Mouse (Mus musculus) liver (tissue): ENCODE results near the gene Grip1.

ENCODE experiments used
- DNase-seq: peaks from one replicate; pipeline ENCODE4 v3.0.0-alpha.2; 2020; ENCODE audit warnings: mixed read lengths

The Grip1 gene

DNA sequence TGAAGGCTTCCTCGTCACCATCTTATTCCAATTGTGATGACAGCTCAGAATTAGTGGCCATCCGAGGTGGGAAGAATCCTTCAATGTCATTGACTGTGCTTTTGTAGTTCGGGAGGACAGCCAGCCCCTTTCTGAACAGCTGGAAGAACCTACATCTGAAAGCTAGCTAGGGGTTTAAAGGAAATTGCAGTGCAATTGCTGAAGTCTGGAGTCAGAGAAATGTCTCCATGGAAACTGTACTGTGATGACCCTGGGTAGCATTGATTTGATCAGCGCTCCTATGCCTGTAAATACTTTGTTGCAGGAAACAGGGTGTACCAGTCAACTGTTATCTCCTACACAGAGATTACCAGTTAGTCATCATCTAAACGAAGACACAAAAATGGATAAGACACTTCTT is 325.2 kb downstream of the Grip1 start:
- DNase-seq, result no peak

DNA sequence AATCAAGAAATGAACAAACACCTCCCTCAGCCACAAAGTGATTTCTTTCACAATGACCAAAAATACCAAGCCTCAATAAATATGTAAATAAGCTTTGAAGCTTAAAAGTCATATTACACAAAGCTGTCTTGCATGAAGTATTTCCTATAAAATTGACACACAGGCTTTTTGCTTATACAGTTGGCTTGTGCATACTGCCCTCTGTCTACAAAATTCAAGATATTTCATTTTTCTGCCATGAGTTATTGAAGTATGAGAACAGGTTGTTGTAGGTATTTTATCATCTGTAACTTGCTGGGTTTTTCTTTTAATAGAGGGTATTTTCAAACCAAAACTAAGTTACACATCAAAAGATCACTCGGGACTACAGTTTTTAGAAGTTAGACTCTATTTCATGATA is 326.0 kb downstream of the Grip1 start:
- no peak for DNase-seq

DNA sequence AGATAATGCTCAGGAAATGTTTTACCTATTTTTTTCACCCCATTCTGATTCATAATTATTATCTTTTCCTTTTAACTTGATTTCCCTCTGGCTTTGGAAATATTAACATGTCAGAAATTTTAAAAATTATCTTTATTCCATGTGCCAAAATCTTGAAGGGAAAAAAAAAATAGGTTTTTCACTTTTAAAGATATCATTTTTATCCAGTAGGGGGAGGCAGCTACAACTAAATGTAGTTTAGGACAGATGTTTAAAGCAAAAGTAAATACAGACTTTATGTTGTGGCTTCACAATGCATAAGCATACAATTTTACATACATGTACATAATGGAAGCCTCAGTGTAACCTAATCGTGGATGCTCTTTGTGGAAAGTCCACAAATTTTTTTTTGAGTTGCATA is 336.9 kb downstream of the Grip1 start:
- DNase-seq, result no peak

DNA sequence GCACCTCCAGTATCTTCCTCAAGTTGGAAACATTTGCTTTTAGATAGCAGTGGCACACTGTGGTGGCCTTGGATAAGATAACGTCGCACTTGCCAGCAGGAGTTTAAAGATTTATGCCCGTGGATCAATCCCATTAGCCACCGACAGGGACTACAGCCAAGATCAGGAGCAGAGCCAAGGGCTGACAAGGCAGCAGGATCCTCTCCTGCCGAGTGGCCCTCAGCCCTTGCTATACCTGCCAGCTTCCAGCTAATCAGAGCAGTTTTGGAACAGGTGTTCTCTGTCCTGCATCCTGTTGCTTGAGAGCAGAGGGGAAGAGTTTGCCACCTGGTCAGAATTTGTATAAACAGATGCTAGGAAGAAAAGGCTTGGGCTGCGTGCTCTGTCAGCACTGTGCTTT is 348.8 kb downstream of the Grip1 start:
- DNase-seq, result no peak

DNA sequence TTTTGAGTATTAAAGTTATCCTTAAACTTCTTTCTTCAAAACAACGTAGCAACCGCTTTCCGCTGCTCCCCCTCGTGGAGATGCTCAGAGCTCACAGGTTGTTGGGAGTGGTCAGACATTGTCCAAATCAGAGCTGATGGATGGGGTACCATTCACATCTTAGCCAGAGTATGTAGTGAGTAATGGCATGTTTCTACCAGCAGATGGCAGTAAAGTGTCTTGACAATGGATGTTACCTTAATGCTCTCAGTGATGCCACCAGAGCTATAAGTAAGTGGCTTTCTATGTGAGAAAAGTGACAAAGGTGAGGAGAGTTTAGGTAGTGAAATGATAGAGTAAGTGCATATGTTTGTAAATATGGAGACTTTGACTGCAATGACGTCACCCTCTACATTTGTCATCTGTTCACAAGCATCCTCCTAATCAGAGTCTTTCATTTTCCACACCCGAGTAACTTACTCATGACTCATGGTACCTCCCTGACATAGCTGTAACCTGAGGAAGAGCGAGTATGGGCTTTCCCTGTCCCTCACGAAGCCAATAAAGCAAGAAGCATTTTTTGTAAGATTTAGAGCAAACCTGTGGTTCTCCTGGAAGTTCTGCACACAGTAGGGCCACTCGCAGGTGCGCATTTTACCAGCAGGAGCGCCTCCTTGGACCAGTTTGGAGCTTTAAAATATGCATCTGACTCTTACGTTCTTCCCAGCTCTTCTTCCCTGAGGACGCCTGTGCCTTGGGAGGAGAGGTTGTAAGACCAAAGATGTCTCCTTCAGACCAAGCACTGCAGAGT is 350.2 kb downstream of the Grip1 start:
- no peak for DNase-seq

DNA sequence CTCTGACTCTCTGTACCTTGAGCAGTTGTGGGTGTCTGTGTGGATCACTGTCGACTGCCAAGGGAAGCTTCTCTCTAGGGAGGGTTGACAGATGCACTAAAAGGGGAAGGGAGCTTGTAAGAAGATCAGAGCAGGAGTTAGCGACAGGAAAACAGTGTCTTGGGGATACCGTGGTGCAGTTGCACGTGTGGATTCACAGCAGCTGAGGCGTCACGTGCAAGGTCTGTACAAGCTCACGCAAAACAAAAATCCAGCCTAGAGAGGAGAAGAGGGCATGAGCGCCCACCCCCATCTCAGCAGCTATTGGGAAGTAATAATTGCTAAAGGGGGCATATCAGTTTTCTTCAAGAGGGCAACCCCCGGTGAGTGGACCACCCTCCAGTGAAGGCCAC is 350.8 kb downstream of the Grip1 start:
- no peak for DNase-seq

DNA sequence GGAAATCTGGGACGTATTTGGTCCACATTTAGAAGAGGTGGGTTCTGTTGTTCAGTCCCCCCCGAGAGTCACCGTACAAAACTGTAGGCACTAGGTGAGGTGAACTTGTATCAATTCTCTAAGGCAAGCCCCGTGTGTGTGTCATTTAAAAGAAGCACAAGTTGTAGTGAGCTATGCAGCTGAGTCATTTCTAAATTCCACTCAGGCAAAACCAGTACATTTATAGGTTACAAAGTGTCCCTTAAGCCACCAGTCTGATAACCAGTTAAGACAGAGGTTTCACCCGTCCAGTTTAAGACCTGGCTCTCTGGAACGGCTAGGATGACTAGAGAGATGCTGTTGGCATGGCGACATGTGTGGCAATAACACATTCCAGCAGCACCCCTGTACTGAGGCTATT is 351.5 kb downstream of the Grip1 start:
- no peak for DNase-seq

DNA sequence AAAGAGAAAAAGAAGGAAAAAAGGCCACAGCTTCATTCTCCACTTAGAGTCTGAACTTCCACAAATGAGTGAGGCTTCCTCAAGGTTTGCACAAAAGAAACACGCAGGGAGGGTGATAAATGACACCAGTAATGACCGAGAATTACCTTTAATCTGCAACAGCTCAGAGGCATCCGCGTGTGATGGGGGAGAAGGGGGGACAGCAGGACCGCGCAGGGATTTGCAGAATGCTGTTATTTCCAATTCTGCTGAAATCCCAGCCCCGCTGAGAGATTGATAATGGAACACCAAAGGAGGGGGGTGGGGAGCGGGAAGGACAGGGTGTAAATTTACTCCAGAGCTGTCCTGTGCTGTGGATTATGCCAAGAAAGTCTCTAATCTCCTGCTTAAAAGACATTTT is 352.5 kb downstream of the Grip1 start:
- DNase-seq, result no peak

DNA sequence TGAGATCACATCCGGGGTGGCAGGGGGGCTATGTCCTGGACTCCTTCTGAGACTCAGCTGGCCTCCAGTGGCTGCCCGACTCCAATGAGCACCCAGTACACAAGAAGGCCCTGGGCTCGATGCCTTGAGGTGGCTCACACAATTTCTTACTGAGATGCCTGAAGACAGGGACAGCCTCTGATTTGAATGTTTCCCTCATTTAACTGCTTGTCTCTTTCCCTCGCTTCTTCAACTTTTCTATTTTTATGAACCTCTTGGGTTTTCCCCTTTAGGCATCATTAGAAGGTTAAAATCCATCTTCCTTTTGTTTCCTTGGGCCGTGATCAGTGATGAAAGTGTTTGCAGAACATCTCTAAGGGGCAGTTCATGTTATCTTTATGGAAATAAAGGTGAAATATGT is 354.8 kb downstream of the Grip1 start:
- DNase-seq, result no peak

DNA sequence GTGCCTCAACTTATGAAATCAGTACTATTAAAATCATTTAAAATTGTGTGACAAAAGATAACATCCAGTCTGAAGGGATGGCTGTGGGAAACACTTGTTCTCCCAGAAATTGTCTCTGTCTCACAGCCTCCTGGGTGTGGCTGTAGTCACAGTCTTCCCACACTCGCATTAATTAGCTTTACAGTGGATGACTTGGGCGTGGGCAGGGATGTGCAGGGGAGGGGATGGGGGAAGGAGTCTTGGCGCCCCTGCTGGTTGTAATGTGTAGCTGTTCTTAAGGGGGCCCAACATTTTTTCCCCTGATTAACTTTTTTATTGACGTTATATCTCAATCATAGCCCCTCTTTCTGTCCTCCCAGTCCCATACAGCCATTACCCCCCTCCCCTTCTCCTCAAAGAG is 360.5 kb downstream of the Grip1 start:
- no peak for DNase-seq

DNA sequence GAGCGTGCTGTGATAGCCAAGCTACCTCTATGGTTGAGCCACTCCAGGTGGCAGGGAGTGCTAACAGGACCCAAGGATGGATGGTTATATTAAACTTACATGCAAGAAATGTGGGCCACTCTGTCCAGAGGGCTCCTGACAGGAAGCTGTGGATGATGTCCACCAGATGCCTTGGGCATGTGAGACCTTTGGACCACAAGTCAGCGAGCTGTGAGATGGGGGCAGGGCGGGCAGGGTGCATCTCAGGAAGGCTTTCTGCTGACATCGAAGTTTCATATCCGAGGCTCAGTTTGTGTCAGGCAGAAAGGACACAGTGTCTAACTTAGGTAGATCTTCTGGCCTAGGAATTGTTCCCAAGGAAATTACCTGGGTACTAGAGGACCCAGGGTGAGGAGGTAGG is 362.4 kb downstream of the Grip1 start:
- no peak for DNase-seq

DNA sequence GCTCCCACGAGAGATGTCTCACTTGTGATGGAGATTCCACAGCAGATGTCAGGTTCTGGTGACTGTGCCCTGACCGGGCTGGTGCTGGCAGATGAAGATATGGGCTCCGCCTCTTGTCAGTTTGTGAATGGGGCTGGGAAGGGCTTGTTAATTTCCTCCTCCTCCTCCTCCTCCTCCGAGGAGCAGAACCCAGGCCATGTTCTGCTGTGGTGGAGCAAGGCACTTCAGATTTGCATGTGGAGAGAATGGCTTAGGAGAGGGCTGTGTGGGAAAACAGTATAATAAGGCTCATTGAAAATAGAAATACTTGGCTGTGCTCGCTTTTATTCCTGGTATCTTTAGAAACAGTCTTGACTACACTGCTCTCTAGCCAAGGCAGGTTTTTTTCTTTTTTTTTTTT is 364.8 kb downstream of the Grip1 start:
- DNase-seq, result no peak

DNA sequence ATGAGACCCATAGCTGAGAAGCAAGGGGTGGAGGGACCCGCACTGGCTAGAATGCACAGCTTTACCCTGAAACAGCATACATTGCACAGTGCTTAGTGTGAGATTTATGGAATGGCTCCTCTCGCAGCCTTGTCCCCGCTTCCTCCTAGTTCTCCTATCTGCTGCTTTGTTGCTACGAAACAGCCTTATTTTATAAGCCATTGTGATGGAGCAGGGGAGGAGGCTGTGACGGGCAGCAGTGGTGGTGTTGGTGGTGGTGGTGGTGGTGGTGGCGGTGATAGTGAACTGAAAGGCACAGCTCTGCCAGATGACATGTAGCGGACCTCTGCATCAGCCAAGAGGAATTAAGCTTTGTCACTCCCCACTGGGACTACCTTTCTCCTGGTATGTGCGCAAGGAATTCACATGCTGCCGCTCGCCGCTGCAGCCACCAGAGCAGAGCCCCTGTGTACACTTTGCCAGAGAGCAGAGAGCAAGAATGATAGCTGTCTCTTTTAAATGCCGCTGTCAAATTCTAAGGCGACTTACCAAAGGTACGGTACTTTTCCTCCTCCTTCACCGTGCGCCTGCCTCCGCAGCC is 365.6 kb downstream of the Grip1 start:
- DNase-seq, result no peak

DNA sequence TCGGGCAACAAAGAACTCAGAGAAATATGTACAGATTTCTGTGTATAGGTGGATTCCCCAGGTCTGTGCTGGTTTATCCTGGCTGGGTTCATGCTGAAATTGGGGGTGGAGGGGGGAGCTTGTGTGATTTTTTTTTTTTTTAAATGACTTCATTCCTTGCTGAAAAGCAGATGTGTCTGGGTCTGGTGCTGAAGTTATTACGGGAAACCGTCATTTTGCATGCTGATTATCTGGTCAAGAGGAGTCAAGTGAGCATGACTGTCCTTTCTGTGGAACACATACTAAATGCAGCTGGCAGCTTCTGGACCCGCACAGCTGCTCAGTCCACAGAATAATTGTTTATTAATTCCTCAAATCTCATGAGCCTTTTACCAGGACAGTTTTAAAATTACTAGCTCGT is 366.1 kb downstream of the Grip1 start:
- DNase-seq, result no peak

DNA sequence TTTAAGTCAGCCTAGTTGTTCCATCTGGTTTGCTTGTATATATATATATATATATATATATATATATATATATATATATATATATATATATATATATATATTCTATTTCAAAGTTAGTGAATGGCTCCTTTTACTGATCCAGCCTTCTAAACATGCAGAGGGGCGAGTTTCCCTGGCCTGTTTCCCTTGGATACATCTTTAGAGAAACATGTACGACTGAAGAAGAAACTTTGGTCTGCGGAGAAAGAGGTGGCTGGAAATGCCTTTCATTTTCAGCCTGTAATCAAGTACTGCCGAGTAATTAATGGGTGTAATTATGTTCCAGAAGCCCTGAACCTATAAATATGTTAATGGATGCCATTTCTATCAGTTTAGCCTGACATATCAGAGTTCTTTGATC is 366.8 kb downstream of the Grip1 start:
- DNase-seq, result no peak

DNA sequence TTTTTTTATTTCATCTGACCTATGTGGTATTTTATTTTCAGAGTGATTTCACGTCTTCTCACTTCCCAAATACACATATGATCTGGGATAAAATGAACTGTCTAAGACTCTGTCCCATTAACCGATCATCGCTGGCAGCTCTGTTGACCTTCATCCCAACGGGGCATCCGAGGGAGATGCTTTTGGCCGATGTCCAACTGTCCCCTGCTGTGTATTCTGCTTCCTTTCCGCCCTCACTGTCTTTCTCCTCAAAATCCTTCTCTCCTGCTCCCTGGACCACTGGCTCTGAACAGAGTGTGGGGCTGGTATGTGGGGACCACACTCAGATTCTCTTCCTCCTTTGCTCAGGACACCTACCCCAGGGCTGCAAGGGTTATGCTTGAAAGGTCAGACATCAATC is 370.1 kb downstream of the Grip1 start:
- no peak for DNase-seq

DNA sequence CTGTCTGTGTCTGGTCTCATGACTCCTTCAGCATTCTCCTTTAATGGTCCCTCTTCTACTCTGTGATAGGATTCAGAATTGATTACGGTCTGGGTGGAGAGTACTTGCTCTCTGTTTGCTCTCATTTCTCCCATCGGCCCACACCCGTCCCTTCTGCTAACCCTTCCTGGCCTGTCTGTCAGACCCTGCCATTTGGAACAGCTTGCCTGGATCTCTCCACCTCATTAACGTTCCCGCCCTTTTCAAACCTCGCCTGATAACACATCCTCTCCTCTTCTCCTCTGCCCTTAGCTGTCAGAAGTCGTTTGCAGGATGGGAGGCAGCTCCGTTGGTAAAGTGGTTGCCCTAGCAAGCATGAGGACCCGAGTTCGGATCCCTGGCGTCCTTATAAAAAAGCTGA is 370.9 kb downstream of the Grip1 start:
- no peak for DNase-seq

DNA sequence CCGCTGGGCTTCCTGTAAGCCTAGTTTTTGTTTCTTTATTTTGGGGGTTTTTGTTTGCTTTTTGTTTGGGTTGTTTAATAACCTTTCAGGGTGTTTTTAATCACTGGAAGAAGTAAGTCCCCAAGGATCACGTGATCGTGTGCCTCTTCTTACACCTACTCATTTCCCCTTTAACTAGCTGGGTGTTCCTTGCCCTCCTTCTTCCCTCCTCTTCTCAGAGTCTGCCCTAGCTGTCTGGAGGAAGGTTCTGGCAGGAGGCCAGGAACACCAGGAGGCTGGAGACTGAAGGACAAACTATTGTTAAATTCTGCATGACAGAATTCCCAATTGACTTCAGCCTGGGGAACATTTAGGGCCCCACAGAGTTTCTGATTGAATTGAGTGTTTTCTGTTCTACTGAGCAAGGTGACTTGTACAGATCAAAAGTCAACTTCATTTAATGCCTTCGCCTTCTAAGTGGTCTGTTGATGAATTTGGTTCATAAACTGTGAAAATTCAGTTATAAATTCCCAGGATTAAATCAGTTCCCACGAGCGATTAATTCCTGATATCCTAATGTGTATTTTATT is 376.8 kb downstream of the Grip1 start:
- DNase-seq, result no peak

DNA sequence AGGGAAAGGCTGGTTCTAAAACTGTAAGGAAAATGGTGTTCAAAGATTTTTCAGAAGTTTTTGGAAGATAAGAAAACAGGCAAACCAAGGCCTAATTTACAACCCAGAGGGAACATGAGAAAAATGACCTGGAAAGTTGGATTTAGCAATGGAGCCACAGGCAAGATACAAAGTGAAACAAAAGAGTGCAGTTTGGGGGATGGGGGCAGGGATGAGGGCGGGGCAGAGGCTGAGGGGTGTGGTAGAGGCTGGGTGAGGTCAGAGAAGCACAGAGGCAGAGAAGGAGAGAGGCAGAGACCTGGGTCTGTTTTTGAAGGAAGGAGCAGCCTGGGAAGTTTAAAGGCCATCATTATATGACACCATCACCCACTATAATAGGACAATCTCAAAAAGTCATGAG is 377.5 kb downstream of the Grip1 start:
- no peak for DNase-seq

DNA sequence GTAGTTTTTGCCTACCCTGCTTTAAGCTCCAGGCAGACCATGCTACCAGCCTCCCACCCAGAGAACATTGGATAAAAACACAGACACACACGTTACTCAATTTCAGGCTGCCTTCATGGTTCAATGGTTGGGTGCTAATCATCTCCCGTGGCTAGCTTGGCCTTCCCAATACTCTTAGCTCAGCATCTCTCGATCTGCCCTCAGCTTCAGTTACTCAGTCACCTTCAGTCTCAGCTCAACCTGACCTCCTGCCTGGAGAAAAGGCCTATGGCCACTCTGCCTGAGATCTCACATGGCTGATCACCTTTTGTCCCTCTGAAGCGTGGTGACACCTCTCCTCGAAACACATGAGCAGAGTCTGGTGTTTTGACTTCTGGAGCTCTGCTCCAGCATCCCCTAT is 379.7 kb downstream of the Grip1 start:
- DNase-seq, result no peak

DNA sequence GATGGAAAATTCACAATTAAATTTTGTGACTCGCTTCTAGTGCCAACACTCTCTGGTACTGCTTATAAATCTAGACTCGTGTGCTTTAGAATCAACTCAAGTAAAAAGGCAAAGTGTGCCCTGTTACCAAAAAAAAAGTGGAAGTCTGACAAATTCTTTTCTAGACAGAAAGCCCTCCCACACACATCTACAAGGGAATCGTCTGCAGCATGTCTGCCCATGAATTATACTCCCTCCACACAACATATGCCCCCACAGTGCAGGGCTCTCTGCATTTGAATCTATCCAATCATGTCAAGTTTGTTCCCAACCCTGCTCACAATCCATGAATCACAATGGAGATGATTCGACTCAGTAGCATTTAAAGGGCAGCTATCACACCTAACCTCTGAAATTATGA is 380.5 kb downstream of the Grip1 start:
- DNase-seq, result no peak

DNA sequence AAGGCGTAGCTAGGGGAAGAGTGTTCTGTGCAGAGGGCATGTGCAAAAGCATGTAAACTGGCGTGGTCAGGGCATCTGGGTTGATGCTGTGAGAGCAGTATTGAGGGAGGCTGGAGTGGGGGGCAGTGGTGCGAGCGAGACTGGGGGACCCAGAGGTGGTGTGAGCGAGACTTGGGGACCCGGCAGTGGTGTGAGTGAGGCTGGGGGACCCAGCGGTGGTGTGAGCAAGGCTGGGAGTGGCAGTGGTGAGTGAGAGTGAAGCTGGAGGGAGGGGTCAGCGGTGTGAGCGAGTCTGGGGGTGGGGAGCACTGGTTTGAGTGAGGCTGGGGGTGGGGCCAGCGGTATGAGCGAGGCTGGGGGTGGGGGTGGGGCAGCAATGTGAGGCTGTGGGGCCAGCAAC is 386.0 kb downstream of the Grip1 start:
- no peak for DNase-seq

DNA sequence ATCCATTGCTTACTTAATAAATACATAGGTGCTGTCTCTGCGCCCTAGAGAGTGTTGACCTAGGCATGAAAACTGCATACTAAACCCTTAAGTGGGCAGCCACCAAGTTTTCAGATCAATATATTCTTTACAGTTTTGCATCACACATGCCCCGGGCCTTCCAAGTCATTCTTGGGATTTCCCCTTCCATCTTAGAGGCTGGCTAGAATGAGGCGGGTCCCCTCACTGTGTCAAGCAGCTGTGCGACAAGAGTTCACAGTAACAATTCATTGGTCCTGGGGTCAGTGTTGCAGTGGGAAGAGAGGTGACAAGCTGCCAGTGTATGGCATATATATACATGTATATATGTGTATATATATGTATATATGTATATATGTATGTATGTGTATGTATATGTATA is 388.4 kb downstream of the Grip1 start:
- no peak for DNase-seq

DNA sequence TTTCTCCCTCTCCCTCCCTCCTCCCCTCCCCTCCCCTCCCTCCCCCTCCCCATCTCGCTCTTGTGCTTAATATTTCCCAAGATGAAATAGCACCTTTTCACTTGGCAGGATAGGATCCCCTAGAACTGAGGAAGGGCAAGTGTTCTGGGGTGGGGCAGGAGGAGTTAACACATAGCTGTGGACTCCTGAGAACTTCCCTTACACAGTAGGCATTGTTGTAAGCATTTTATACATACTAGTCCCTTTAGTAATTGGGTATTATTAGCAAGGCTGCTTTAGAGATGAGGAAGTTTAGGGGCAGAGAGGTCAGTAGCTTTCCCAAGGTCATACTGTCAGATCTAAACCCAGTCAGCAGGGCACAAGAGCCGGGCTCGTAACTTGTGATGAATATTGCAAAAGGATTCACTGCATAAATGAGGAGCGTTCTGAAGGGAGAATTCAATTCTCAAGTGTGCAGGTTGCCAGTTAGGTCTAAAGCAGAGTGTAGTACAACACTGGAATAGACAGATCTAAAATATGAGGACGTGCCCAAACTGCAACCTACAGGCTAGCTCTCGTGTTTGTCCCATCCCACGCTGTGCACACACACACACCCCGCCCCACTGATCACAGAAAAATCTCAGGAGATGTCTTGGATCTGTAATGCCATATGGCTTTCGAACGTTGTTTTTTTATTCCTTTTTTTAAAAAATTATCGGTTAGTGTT is 392.2 kb downstream of the Grip1 start:
- no peak for DNase-seq
